Mouse (Mus musculus) lung, postnatal 0 days (tissue): Measurements from ENCODE around the gene H2-M10.2.

Experiments
- CTCF ChIP-seq: IDR thresholded peaks from 2 replicates; pipeline ENCODE4 v1.5.1; 2016; ENCODE audit warnings: antibody characterized with exemption, mild to moderate bottlenecking
- EP300 ChIP-seq: IDR thresholded peaks from 2 replicates; pipeline ENCODE4 v1.6.1; 2016; ENCODE audit warnings: antibody characterized with exemption, mild to moderate bottlenecking, control low read depth

- TF ChIP-seq CTCF (no peak), EP300 (no peak)
Observed at GRCm38 (mm10) chr17:36271586-36272256, 14.6 kb downstream of the H2-M10.2 start, which contains the start of gene Trim39.
